Mouse (Mus musculus) embryonic facial prominence, embryonic 15.5 days (tissue): ENCODE measurements around the gene Cd274. TPM values are rescaled to one million over a fixed set of nuclear protein-coding genes. Genes with fewer than 3 reads are reported as not detected.

Source experiments
- ATAC-seq: fragments of 200-750 bp; cut with Nextera tagmentation; 2 replicates; pipeline ENCODE4 v1.8.0; 2017; ENCODE audit warnings: low read depth, moderate TSS enrichment; ENCODE audit not compliant: insufficient number of reproducible peaks, low FRiP score, low TSS enrichment
- H3K27ac ChIP-seq: fragments of 300-500 bp; sonication (generic); replicated peaks from 2 replicates; pipeline ENCODE4 v1.5.1; 2015; ENCODE audit warnings: mild to moderate bottlenecking, inconsistent platforms
- H3K27me3 ChIP-seq: fragments of 300-500 bp; sonication (generic); 2 replicates; pipeline ENCODE4 v1.6.1; 2015; ENCODE audit warnings: inconsistent platforms
- H3K36me3 ChIP-seq: fragments of 300-500 bp; sonication (generic); 2 replicates; pipeline ENCODE4 v1.6.1; 2015; ENCODE audit warnings: mild to moderate bottlenecking, inconsistent platforms
- H3K4me1 ChIP-seq: fragments of 300-500 bp; sonication (generic); 2 replicates; pipeline ENCODE4 v1.6.1; 2015; ENCODE audit warnings: inconsistent platforms
- H3K4me2 ChIP-seq: fragments of 300-500 bp; sonication (generic); replicated peaks from 2 replicates; pipeline ENCODE4 v1.6.1; 2015; ENCODE audit warnings: mild to moderate bottlenecking, inconsistent platforms
- H3K4me3 ChIP-seq: fragments of 300-500 bp; sonication (generic); replicated peaks from 2 replicates; pipeline ENCODE4 v1.5.1; 2015; ENCODE audit warnings: mild to moderate bottlenecking, inconsistent platforms
- H3K9ac ChIP-seq: fragments of 300-500 bp; sonication (generic); 2 replicates; pipeline ENCODE4 v1.6.1; 2015; ENCODE audit warnings: inconsistent platforms
- H3K9me3 ChIP-seq: fragments of 300-500 bp; sonication (generic); replicated peaks from 2 replicates; pipeline ENCODE4 v1.6.1; 2016; ENCODE audit warnings: inconsistent platforms
- WGBS: fragments of 180-500 bp; shearing (Covaris S2); methylation state at CpG from one replicate; pipeline ENCODE4 v1.1.7; 2015; 5-methylcytosine and 5-hydroxymethylcytosine counted together
- polyA plus RNA-seq: library from polyadenylated mRNA; unstranded; fragments of >200 nt; fragmentation: Nextera tagmentation; extraction: Ambion mirVana; gene quantifications from 2 replicates; pipeline ENCODE4 v1.2.1, GENCODE M21; 2015

The Cd274 gene
- polyA plus RNA-seq, 1 experiment from 2014 or later = 0.72 TPM

DNA sequence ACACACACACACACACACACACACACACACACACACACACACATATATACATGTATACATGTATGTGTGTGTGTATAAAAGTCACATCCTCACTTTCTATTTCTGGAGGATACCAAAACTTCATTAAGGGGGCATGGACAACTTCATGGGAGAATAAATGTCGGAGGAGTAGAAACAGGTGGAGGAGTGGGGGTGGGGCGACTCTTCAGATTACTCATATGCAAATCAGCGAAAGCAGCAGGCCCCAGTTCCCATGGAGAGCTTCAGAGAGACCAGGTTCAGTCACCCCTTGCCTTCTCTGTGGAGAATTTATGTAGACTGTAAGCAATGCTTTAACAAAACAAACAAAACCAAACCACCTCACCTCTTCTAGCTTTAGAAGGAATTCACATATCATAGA, 2.1 kb upstream of the Cd274 start:
- H3K9ac ChIP-seq = no peak overlapping the region
- no peaks in the 10 kb centered on the region for H3K27me3 ChIP-seq
- H3K4me1 ChIP-seq = peaks cover 17% of the 10 kb centered on the region
- H3K36me3 ChIP-seq = no peaks in the 10 kb centered on the region
- no peak overlapping the region for H3K4me2 ChIP-seq
- no peaks in the 10 kb centered on the region for H3K9me3 ChIP-seq
- no peak overlapping the region for H3K4me3 ChIP-seq
- no peak overlapping the region for H3K27ac ChIP-seq
- 23% methylated on average over 3 of the region's 3 CpGs for WGBS
- ATAC-seq = no peak

DNA sequence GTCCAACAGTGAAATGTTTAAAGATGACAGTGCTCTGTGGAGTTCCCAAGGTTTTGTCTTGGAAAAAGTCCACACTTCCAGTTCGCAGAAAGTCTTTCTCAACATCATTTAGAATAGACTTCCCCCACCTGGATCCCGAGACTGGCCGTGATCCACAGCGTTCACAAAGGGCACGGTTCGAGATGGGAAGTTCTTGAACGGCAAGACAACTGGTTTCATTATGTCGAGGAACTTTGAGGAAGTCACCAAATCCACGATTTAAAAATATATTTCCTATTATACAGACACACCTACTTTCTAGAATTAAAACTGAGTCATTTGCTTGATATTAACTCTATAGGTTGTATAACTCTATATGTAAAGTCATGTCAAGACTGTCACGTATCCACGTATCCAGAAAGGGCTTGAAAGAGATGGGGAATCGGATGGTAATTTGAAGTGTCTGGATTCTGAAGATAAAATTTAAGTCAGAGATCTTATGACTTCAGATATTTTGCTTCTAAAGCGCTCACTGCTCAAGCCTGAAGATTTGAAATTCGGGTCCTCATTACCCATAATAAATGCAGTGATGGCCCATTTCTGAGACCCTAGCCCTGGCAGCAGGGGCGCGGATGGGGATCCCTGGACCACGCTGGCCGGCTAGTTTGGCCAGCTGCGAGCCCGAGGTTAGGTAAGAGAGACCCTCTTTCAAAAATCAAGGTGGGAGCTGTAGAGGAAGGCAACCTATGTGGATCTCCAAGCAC, 858 bp upstream of the Cd274 start:
- Histone ChIP-seq H3K4me2 (peak overlapping the region; percentile 80), H3K27me3 (no peaks in the 10 kb centered on the region), H3K4me1 (peaks cover 9% of the 10 kb centered on the region), H3K4me3 (peak overlapping the region; percentile 61), H3K27ac (no peak overlapping the region), H3K36me3 (no peaks in the 10 kb centered on the region), H3K9me3 (no peaks in the 10 kb centered on the region), H3K9ac (peak overlapping the region; percentile 21; the same call in 1 of the 2 replicates)
- WGBS = 53% methylated on average over 20 of the region's 20 CpGs
- no peak for ATAC-seq

DNA sequence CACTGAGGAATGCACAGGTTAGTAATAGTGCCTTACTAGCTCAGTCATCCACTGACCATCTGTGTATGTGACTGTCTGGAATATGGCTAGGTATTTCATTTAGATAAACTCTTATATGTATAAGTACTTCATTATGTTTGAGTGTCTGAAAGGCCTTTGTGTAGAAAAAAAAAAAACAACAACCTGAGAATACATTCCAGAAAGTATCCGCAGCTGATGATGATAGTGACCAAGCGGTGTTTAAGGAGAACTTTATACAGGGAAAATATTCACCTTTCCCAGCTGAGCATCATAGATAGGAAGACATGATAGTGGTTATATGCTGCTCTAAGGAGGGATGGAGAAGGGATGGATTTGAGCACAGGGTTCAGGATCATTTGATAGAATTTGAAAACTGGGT, 786 bp downstream of the Cd274 start:
- H3K4me3 ChIP-seq = no peak overlapping the region
- H3K27me3 ChIP-seq = no peaks in the 10 kb centered on the region
- ATAC-seq = no peak
- no peak overlapping the region for H3K27ac ChIP-seq
- no peaks in the 10 kb centered on the region for H3K9me3 ChIP-seq
- peaks cover 10% of the 10 kb centered on the region for H3K4me1 ChIP-seq
- H3K9ac ChIP-seq = no peak overlapping the region
- no peak overlapping the region for H3K4me2 ChIP-seq
- WGBS = 94% methylated on average over 2 of the region's 2 CpGs
- H3K36me3 ChIP-seq = no peaks in the 10 kb centered on the region

DNA sequence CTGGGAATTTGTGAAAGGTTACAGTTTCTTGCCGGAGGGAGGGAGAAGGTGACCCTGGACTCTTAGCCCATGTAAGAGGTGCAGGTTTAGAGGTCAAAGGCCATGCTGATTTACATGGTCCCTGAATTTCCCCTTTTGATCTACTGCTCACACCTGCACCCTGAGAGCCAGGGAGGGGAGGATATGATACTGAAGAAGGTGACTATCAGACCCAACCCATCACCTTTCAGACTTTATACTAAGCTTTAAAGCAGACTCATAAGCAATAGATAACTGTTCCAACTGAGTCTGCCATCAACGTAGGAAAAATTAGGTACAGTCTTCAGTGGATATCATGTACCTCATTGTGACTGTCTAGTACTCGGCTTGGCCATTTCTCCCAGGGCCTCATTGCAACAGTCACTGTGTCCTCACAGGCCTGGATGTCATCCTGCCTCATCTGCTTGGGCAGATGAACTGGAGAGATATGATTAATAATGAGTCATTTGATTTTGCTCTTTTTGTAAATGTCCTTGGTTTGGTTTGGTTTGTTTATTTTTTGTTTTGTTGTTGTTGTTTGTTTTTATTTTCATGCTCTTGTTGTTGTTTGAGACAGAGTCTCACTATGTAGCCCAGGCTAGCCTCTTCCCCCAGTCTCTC, 1.5 kb downstream of the Cd274 start:
- Histone ChIP-seq H3K36me3 (no peaks in the 10 kb centered on the region), H3K4me3 (no peak overlapping the region), H3K9me3 (no peaks in the 10 kb centered on the region), H3K27me3 (no peaks in the 10 kb centered on the region), H3K4me1 (peaks cover 10% of the 10 kb centered on the region), H3K4me2 (no peak overlapping the region), H3K9ac (no peak overlapping the region), H3K27ac (no peak overlapping the region)
- WGBS = 66% methylated on average over 3 of the region's 3 CpGs
- no peak for ATAC-seq

DNA sequence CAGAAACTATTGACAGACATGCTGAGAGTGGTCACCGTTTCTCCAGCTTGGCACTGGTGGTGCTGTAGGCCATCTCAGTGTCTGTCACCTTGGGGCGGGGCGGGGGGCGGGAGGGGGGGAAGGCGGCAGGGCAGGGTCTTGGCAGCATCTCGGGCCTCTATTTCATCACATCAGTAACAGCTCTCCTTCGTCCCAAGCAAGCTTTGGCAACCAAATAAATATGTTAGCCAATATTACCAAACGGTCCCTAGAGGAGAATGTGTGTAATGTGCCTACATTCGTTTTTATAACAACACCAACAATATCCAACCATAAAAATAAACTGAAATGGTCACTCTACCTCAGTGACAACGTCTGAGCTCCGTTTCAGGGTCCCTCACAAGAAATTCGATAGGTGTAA, 2.9 kb downstream of the Cd274 start:
- Histone ChIP-seq H3K4me2 (no peak overlapping the region), H3K27ac (no peak overlapping the region), H3K4me1 (peaks cover 10% of the 10 kb centered on the region), H3K36me3 (no peaks in the 10 kb centered on the region), H3K9me3 (no peaks in the 10 kb centered on the region), H3K27me3 (no peaks in the 10 kb centered on the region), H3K9ac (no peak overlapping the region), H3K4me3 (no peak overlapping the region)
- 67% methylated on average over 12 of the region's 12 CpGs for WGBS
- no peak for ATAC-seq

DNA sequence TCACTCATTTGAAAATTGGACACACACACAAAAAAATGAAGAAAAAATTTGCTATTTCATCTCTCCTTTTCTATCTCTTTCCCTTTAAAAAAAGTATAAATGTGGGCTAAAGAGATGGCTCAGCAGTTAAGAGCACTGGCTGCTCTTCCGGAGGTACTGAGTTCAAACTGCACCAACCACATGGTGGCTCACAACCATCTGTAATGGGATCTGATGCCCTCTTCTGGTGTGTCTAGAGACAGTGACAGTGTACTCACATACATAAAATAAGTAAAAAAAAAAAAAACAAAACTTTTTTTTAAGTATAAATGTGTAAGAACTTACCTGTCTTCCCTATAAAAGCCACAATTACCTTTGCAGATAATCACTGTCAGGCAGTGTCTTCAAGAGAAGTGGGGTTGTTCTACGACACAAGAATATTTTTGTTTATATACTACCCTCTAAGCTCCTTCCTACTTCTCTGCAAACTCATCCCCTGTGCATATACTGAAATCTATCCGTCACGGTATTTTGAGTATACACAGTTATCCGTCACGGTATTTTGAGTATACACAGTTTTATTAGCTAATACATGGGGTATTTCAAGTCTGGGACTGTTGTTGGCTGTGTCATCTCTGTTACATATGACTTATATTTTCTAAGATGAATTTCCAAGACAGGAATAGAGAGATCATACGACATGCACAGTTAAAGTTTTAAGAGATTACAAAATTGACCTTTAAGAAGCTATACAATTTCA, 3.5 kb downstream of the Cd274 start:
- no peak overlapping the region for H3K4me2 ChIP-seq
- no peaks in the 10 kb centered on the region for H3K9me3 ChIP-seq
- 84% methylated on average over 7 of the region's 7 CpGs for WGBS
- H3K4me1 ChIP-seq = peaks cover 10% of the 10 kb centered on the region
- H3K4me3 ChIP-seq = no peak overlapping the region
- ATAC-seq = no peak
- H3K9ac ChIP-seq = no peak overlapping the region
- H3K36me3 ChIP-seq = no peaks in the 10 kb centered on the region
- no peaks in the 10 kb centered on the region for H3K27me3 ChIP-seq
- H3K27ac ChIP-seq = no peak overlapping the region

DNA sequence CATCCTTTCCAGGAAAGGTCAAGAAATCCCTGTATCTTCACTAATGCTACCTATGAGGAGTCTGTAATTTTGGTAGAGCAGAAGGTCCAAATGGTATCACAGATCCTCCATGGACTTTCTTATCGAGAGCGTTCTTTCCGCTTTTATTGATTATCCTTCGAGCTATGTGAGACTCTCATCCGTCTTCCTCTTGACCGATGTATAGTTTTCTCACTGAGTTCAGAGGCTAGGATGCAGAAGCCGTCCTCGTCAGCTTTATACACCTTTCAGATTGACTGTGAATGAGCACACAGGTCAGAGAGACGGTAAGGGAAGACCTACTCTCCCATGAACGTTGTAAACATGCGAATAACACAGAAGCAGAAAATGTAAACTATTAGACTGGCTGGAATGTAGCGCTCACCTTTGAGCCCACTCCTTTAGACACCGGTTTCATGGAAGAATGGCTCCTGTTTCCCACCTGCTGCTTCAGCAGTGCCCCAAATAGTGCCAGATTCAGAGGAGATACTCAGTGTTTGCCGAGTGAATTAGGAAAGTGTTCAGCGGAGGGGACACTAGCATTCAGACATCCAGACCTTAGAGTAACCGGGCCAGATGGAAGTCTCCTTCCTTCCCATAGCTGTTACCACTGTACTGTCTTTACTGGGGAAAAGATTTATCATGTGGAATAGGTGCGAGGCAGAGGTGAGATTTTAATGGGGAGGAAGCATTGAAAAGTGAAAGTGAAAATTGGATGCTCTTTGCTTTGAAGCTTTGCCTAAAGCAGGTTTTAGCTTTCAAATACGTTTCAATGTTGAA, 4.2 kb downstream of the Cd274 start:
- peak overlapping the region; percentile 23; the same call in 1 of the 2 replicates for H3K4me2 ChIP-seq
- peak overlapping the region; percentile 31; the same call in 1 of the 2 replicates for H3K27ac ChIP-seq
- peaks cover 10% of the 10 kb centered on the region for H3K4me1 ChIP-seq
- H3K4me3 ChIP-seq = no peak overlapping the region
- WGBS = 79% methylated on average over 18 of the region's 18 CpGs
- no peaks in the 10 kb centered on the region for H3K27me3 ChIP-seq
- H3K9ac ChIP-seq = no peak overlapping the region
- H3K9me3 ChIP-seq = no peaks in the 10 kb centered on the region
- no peak for ATAC-seq
- no peaks in the 10 kb centered on the region for H3K36me3 ChIP-seq

DNA sequence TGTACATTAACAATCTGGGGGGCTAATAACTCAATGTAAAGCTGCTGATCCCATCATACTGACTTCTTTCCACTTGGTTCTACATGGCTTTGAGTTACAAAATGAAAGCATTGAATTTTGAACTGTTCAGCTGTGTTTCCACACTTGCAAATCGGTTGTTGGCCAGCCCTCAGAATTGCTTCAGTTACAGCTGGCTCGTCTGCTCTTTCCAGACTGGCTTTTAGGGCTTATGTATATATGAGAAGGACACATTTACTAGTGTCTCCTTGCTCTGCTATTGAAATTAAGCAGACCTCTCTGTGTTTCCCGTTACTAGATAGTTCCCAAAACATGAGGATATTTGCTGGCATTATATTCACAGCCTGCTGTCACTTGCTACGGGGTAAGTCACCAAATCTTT, 4.9 kb downstream of the Cd274 start:
- H3K4me3 ChIP-seq = no peak overlapping the region
- WGBS = 41% methylated on average over 4 of the region's 4 CpGs
- no peaks in the 10 kb centered on the region for H3K9me3 ChIP-seq
- peaks cover 7% of the 10 kb centered on the region for H3K4me1 ChIP-seq
- H3K27me3 ChIP-seq = no peaks in the 10 kb centered on the region
- H3K4me2 ChIP-seq = peak overlapping the region; percentile 23; the same call in 1 of the 2 replicates
- H3K27ac ChIP-seq = peak overlapping the region; percentile 31; the same call in 1 of the 2 replicates
- no peak for ATAC-seq
- H3K9ac ChIP-seq = no peak overlapping the region
- H3K36me3 ChIP-seq = no peaks in the 10 kb centered on the region

DNA sequence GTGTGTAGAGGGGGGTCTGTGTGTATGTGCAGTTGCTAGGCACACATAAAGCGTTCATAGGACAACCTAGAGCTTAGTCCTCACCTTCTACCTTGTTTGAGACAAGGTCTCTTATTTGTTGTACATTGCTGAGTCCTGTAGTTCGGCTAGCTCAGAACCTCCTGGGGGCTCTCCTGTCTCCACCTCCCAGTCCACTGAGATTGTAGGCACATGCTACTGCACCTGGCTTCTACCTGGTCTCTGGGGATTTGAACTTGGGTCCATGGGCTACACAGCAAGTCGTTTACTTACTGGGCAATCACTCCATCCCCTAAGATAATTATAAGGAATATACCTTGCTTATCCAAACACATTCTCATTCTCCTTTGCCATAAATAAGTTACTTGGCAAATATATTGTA, 5.4 kb downstream of the Cd274 start:
- Histone ChIP-seq H3K9me3 (no peaks in the 10 kb centered on the region), H3K4me2 (no peak overlapping the region), H3K27me3 (no peaks in the 10 kb centered on the region), H3K4me3 (no peak overlapping the region), H3K36me3 (no peaks in the 10 kb centered on the region), H3K9ac (no peak overlapping the region), H3K27ac (0 out of 2 replicates have a peak overlapping the region, but pooled peaks have one; percentile 31), H3K4me1 (peaks cover 7% of the 10 kb centered on the region)
- WGBS = 81% methylated on average over 3 of the region's 3 CpGs
- ATAC-seq = no peak

DNA sequence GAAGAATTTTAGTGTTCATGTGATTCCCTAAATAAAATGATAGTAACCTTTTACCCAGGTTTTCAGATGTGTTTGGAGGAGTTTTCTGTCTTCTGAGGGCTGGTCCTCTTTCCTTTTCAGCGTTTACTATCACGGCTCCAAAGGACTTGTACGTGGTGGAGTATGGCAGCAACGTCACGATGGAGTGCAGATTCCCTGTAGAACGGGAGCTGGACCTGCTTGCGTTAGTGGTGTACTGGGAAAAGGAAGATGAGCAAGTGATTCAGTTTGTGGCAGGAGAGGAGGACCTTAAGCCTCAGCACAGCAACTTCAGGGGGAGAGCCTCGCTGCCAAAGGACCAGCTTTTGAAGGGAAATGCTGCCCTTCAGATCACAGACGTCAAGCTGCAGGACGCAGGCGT, 6.2 kb downstream of the Cd274 start:
- no peak for ATAC-seq
- Histone ChIP-seq H3K4me1 (peaks cover 7% of the 10 kb centered on the region), H3K27ac (no peak overlapping the region), H3K4me2 (peak overlapping the region; percentile 25; the same call in 1 of the 2 replicates), H3K9ac (no peak overlapping the region), H3K9me3 (no peaks in the 10 kb centered on the region), H3K27me3 (no peaks in the 10 kb centered on the region), H3K4me3 (no peak overlapping the region), H3K36me3 (no peaks in the 10 kb centered on the region)
- WGBS = 43% methylated on average over 11 of the region's 11 CpGs

DNA sequence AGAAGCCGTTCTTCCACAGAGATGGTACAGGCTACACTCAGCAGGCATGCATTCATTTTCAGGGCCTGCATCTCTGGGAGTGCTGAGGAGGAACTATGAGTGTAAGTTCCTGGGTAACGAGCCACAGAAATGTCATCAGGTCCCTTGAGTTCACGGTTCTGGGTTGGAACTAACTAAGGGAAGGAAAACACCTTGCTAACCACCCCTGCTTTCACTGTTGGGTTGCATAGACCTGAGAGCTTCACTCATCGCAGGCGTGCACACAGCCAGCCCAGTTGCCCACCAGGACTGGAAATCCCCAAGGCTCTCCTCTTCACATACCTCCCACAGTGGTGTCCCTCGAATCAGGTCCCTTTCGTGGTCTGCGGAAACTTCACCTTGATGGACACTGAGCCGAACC, 7.7 kb downstream of the Cd274 start:
- Histone ChIP-seq H3K4me2 (no peak overlapping the region), H3K4me3 (no peak overlapping the region), H3K27ac (no peak overlapping the region), H3K36me3 (no peaks in the 10 kb centered on the region), H3K4me1 (peaks cover 7% of the 10 kb centered on the region), H3K9me3 (no peaks in the 10 kb centered on the region), H3K9ac (no peak overlapping the region), H3K27me3 (no peaks in the 10 kb centered on the region)
- no peak for ATAC-seq
- WGBS = 91% methylated on average over 9 of the region's 9 CpGs
